8 mouse cellular contexts compared by ENCODE assay signal in genomic region chr14:27230262-27231022, GRCm38 (mm10).
A peak's percentile ranks its signal among the peaks of the same experiment; 100 is the strongest.
DNase-seq lines count a peak whose midpoint lies in the region; ATAC-seq and TF ChIP-seq lines count a peak whose summit lies in the region.

No protein-coding gene starts in this region.

- H3K4me1 ChIP-seq in megakaryocyte, embryonic 14.5 days: peaks cover 31% of the 10 kb centered on the region
- peaks cover 14% of the 10 kb centered on the region for H3K4me1 ChIP-seq in liver, postnatal 0 days (ENCODE audit: insufficient read depth)
- H3K4me1 ChIP-seq in small intestine, adult 2 months (ENCODE audit: control insufficient read depth, insufficient read depth, insufficient read length, low read length): peaks cover 19% of the 10 kb centered on the region

- no peaks in the 10 kb centered on the region for H3K36me3 ChIP-seq in megakaryocyte, embryonic 14.5 days (replicated peaks; ENCODE audit: low read length)
- no peaks in the 10 kb centered on the region for H3K36me3 ChIP-seq in liver, postnatal 0 days (replicated peaks; ENCODE audit: insufficient read depth, low read length)
- H3K36me3 ChIP-seq in small intestine, adult 2 months (ENCODE audit: control insufficient read depth, insufficient read depth, low read length): no peaks in the 10 kb centered on the region

- TF ChIP-seq EP300 in liver, postnatal 0 days (IDR thresholded peaks at IDR 0.05; ENCODE audit: low read depth): no peak

- no peak for ATAC-seq in megakaryocyte, adult 5-6 weeks (ENCODE audit: poor library complexity, severe bottlenecking)
- peak; percentile 18 for ATAC-seq in inflammation-experienced regulatory T-cells, adult 6 months
- peak; percentile 57 for ATAC-seq in liver, postnatal 0 days
- no peak for ATAC-seq in cerebellum, adult (ENCODE audit: insufficient number of reproducible peaks, low FRiP score, low TSS enrichment)

- TF ChIP-seq CTCF in liver, postnatal 0 days (IDR thresholded peaks at IDR 0.05; ENCODE audit: low read depth): no peak
- TF ChIP-seq CTCF in small intestine, adult 2 months (IDR thresholded peaks at IDR 0.05; ENCODE audit: extremely low read depth, insufficient read length, insufficient replicate concordance, low read depth, low read length): no peak

- H3K27me3 ChIP-seq in megakaryocyte, embryonic 14.5 days (replicated peaks): peaks cover 23% of the 10 kb centered on the region
- H3K27me3 ChIP-seq in liver, postnatal 0 days (ENCODE audit: insufficient read depth, low read length): no peaks in the 10 kb centered on the region
- H3K27me3 ChIP-seq in small intestine, adult 2 months (ENCODE audit: control insufficient read depth, insufficient read depth, low read length): no peaks in the 10 kb centered on the region

- peak overlapping the region; percentile 82 for H3K27ac ChIP-seq in liver, postnatal 0 days (ENCODE audit: low read depth)
- peak overlapping the region; percentile 79 for H3K27ac ChIP-seq in small intestine, adult 2 months (ENCODE audit: insufficient read depth, low read depth, low read length)

- H3K9me3 ChIP-seq in megakaryocyte, embryonic 14.5 days: no peaks in the 10 kb centered on the region
- no peaks in the 10 kb centered on the region for H3K9me3 ChIP-seq in liver, postnatal 0 days (ENCODE audit: low read length)

- H3K9ac ChIP-seq in liver, postnatal 0 days (replicated peaks): peak overlapping the region; percentile 16; the same call in 1 of the 2 replicates

- H3K4me3 ChIP-seq in megakaryocyte, embryonic 14.5 days (replicated peaks): peak overlapping the region; percentile 83
- no peak overlapping the region for H3K4me3 ChIP-seq in liver, postnatal 0 days (ENCODE audit: low read depth, low read length)
- H3K4me3 ChIP-seq in small intestine, adult 2 months (ENCODE audit: low read depth, low read length): peak overlapping the region; percentile 8

- peak; percentile 27; the same call in 1 of the 2 replicates for TF ChIP-seq POLR2A in small intestine, adult 2 months (IDR thresholded peaks at IDR 0.05; ENCODE audit: low read depth, low read length)

- 34% methylated on average over 18 of the region's 18 CpGs for WGBS in liver, postnatal 0 days (ENCODE audit: insufficient replicate concordance)
- 22% methylated on average over 18 of the region's 18 CpGs for WGBS in small intestine, adult 2 months

- H3K4me2 ChIP-seq in liver, postnatal 0 days (ENCODE audit: low read depth, low read length): peak overlapping the region; percentile 49

- peak; percentile 26 for DNase-seq in forelimb bud, embryonic 11.5 days (ENCODE audit: low read depth, low spot score)
- DNase-seq in liver, postnatal 0 days: peak; percentile 21
- DNase-seq in cerebellum, postnatal 36 days: no peak

Comparison
In these comparisons a context has a peak if more than half of its experiments do, and no peak if none do; other contexts are left out.
1. ATAC-seq: peak in inflammation-experienced regulatory T-cells, adult 6 months (single experiment) and liver, postnatal 0 days (single experiment); none in megakaryocyte, adult 5-6 weeks (single experiment) and cerebellum, adult (single experiment).
2. DNase-seq: peak in forelimb bud, embryonic 11.5 days (single experiment) and liver, postnatal 0 days (single experiment); none in cerebellum, postnatal 36 days (0 of 2).